Mouse (Mus musculus) monocyte, adult 2 months (primary cell): ENCODE data around the gene Cacna1f.
A peak's percentile ranks its signal among the peaks of the same experiment; 100 is the strongest.

ENCODE experiments used
- DNase-seq, 2 experiments: peaks; one replicate each; pipeline ENCODE4 v3.0.0; 2022; ENCODE audit warnings: low spot score in 2 of 2, low read depth in 1 of 2

Gene Cacna1f

DNA sequence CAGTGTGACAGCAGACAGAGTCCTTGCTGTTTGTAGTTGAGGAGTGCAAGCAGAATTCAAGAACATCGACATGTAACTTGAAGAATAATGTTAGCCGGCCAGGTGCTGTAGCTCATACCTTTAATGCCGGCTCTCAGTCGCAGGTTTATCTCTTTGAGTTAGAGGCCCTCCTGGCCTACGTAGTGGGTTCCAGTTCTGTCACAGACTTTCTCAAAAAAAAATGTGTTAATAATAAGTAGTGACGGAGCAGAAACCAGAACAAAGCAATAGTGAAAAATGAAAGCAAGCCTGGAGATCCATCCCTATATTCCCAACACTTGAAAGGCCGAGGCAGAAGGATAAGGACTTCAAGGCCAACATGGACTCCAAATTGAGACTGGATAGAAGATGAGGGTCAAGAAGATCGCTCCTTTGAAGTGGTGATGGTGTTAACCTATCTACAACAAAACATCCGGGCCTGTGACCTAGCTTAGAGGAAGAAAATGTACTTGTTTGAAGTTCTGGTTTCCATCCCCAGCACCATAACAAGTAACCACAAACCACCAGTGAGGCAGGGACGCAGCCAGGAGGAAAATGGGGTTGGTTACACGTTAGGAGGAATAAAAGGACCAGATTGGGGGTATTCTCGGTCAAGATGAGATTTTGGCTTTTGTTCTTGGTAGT, 11.1 kb downstream of the Cacna1f start:
- no peak for DNase-seq

DNA sequence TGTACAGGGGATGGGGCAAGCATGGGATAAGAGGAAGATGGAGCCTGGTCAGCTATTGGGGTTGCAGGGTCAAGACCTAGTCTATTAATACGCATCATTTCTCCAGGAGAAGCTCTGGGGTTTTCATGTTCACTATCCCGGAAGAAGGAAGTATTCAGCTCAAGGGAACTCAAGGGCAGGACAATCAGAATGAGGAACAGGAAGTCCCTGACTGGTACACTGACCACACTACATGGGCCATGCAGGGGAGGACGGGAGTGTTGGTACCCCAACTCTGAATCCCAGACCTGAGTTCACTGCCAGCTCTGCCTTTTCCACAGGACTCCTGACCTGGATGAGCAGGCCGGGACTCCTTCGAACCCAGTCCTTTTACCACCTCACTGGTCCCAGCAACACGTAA, 25.7 kb downstream of the Cacna1f start:
- DNase-seq = no peak

DNA sequence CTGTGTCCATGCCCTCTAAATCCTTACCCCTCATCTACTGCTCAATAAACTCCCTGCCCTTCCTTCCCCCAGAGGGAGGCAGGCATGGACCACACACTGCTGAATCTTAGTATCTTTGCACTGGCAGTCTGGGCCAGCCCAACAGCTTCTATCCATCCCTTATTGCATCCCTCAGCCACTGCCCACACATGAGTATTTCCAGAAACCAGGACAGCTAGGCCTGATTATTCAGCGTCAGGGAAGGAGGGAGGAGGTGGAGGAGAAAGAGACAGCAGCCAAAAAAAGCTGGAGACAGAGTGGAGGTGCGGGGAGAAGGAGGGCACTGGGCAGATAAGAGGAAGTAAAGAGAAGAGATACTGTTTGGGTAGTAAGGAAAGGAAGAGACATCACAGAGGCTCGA, 28.2 kb downstream of the Cacna1f start:
- DNase-seq = no peak

DNA sequence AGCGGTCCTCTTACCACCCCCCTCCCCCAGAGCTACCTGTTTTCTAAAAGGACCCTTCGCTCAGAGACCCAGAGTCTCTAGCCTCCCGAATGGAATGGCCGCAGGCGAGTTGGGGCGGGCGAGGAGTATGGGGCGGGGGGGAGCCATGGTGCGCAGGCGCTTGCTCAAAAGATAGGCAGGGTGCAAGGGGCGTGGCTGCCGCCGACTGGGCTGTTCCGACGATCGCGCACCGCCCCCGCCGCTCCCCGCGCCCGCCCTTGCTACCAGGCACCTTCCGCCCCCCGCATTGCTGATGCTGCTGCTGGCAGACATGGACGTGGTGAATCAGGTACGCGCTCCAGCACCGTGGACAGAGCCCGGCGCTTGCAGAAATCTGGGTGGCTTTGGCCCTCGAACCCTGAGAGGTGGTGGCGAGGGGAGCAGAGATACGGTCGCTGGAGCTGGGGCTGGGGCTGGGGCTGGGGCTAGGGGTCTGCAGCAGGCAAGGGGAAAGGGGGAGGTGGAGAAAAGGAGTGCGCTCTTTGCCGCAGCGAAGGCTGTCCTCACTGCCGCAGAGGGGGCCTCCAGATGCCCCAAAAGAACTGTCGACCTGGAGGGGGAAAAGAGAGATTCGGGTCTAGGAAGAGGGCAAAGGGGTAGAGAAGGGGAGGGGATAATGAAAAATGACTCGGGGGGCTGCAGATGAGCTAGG, 31.7 kb downstream of the Cacna1f start, which contains the start of gene Syp:
Gene Syp (plus strand): TSS at position 71 of the 691 bp plus-strand sequence.
- DNase-seq = peak; percentile 23 to 37

DNA sequence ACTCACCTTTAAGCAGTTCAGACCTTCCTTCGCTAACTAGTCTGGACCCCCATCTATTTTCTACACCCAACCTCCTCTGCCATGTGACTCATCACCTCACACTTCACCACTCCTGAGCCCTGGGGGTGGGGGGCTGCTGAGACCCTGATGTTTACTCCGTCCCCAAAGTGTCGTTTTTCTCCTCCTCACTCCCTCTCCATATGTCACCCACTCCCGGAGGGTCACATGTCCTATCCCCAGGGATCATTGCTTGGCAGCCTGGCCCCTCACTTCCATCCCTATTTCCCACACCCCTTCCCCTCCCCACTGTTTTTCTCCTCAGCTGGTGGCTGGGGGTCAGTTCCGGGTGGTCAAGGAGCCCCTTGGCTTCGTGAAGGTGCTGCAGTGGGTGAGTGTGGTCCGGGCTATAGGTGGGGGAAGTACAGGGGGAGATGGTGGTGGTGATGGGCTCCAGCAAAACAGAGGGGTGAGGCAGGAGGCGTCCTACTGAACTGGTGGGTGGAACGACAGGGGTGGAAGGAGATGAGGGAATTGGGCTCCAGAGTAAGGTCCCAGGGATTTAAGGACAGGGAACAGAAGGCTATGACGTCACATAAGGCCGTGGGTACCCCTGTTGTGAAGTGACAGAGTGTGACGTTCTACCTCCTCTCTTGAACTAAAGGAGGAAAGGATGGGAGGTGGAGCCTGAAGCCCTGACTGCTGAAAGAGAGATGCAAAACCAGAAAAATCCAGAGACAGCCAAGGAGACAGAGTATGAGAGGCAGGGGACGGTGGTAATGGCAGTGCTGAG, 32.8 kb downstream of the Cacna1f start:
- no peak for DNase-seq

DNA sequence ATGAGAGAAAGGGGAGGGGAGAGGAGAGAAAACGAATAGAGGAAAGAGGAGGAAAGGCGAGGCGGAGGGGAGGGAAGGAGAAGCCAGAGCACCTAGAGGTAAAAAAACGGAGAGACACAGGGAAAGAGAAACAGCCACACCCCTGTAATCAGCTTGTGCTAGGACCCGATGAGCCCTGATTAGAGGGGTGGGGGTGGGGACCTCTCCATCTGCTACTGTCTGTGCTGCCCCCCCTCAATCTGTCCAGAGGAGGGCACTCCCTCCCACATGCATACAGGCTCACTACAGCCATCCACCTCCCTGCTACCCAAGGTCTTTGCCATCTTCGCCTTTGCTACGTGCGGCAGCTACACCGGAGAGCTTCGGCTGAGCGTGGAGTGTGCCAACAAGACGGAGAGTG, 33.9 kb downstream of the Cacna1f start:
- DNase-seq = no peak

DNA sequence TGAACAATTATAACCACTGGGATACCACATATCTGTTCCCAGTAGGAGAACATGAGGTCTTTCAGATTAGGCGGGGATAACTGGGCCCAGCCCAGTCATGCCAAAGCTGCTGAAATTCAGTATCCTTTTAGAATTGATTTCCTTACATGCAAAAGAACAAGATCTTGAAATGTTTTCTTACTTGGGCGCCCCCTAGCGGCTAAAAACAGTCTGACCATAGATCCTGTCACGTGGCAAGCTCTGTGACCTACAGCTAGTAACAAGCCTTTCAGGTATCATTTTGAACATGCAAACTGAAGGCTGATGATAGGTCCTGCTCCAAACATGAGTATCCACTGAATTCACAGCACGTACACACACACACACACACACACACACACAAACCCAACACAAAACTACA, 38.5 kb downstream of the Cacna1f start:
- DNase-seq = peak; percentile 34 to 66

DNA sequence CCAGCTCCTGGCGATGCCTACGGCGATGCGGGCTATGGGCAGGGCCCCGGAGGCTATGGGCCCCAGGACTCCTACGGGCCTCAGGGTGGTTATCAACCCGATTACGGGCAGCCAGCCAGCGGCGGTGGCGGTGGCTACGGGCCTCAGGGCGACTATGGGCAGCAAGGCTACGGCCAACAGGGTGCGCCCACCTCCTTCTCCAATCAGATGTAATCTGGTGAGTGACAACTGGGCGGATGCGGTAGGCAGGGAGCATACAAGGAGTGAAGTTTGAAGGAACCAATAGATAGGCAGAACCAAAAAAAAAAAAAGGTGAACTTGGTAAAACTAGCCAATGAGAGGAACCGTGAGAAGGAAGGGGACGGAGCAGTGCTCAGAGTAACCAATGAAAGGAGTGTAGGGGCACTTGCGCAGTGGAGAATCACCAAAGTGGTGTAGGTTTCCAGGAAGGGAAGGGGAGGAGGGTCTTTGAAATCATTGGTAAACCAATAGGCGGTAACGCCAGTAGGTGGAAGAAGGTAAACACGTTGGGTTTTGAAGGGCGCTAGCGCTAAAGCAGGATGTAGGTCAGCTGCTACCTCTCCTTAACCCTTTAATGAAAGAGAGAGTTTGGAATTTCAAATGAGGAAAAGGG, 41.9 kb downstream of the Cacna1f start:
- peak; percentile 42 to 50 for DNase-seq

DNA sequence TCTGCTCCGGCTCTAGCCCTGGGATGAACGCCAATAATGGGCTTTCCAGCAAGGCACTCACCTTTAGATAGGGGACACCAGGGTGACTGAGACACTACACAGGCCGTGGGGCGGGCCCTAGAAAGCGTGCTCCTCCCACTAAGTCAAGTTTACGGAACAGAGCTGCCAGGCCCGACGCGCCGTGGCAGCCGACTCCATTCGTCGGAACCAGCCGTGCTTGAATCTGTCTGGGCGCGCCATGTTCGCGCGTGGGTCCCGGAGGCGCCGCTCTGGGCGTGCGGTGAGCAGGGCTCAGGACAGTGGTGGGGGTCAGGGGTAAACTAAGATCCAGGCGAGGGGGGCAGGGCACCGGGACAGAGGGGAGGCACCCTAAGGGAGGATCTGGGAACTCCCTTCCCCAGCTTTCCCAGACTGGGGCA, 50.3 kb downstream of the Cacna1f start, which contains the start of gene Prickle3:
Gene Prickle3 (plus strand): TSS at position 40 of the 419 bp plus-strand sequence.
- DNase-seq = no peak

DNA sequence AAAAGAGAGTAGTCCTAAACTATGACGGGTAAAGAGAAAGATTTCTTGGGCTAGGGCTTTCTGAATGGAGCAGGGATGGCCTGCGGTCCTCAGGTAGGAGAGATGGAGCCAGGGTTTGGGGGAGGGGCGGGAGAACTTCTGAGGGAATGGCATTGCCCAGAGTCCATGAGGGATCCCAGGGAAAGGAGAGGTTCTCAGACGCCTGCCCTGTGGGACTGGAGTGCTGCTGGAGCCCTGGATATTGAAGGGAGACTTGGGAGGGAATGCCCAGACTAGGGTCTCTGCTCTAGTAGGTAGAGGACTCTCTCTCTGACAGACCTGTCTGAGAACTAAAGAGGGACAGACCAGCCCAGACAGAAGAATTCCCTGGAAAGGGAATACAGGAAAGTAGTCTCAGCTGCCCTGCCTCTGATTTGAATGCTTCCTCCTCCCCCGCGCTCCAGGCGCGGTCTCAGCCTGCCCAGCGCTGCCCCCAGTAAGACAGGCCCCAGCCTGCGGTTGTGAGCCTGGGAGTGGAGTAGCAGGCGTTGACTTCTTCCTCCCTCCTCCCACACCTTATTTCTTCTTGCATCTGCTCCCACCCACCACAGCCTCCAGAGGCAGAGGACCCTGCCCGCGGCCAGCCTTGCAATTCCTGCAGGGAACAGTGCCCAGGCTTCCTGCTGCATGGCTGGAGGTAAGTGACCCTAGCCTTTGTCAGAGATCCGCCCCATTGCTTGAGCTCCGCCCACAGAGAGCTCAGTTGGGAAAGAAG, 51.3 kb downstream of the Cacna1f start:
- DNase-seq = no peak

DNA sequence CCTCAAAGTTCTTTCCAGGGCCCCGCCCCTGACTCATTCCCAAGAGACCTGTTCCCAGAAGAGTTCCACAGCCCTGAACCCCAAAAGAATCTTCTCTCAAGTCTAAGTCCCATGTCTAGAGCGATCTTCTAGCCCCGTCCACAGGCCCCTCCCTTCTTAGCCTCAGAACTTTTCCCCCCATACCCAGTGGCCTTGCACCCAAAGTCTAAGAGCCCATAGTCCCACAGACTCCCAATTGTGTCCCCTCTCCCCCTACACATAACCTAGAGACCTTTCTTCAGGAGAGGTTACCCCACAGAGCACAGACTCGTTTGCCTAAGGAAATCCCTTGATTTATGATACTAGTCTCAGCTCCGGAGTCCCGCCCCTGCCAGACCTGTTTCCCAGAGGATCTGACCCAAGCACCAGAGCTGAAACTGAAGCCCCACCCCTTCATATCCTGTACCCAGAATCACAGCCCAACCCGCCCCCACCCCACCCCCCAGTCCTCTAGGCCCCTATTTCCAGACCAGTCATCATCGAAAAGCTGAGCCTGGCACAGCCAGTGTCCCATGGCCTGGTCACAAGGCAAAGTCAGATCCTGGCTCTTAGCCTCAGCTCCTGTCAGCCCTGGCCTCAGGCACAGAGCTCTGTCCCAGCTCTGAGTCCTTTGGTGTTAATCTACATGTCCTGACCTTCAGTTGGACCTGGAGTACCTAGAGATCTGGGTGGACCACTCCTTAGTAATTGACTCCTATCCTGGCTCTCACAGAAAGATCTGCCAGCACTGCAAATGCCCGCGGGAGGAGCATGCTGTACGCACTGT, 52.1 kb downstream of the Cacna1f start:
- no peak for DNase-seq

DNA sequence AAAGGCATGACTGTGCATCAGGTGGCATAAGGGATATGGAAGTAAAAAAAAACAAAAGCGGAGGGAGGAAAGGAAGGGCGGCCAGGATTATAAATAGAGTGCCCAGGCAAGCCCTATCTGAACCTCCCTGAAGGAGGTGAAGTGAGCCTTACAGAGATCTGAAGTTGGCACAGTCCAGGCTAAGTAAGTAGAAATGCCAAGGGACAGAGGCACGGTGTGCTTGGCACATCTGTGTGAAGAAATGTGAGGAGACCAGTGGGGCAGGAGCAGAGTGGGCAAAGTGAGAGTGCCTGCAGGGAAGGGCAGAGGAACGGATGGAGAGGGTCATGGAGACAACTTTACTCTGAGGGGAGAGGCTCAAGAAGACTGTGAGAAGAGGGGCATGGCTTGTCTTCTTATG, 54.2 kb downstream of the Cacna1f start:
- no peak for DNase-seq

DNA sequence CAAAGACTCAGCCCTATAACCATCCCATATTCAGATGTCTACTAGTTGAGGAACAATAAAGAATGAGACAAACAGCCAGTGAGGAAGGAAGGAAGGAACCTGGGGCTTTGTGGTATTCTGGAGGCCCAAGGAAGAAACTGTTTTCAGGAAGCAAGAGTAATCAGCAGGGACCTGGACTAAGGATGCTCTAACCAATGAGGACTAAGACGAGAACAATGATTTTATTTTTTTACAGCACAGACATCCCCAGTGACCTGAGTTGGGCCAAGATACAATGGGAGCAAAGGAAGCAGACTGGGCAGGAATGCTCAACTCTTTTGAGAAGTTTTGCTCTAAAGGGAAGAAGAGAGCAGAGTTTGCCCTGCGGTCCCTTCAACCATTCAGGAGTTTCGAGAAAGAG, 56.1 kb downstream of the Cacna1f start:
- no peak for DNase-seq

DNA sequence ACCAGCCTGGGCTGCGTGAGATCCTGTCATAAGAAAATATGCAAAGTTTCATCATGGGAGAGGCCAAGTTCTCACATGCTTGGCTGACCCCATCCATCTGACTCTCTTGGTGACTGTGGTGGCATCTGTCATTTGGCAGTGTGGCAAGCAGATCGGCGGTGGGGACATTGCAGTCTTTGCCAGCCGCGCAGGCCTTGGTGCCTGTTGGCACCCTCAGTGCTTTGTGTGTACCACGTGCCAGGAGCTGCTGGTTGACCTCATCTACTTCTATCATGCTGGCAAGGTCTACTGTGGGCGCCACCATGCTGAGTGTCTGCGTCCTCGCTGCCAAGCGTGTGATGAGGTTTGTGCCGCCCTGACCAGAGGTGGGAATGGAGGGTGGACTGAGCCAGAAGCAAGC, 57.9 kb downstream of the Cacna1f start:
- DNase-seq = no peak

DNA sequence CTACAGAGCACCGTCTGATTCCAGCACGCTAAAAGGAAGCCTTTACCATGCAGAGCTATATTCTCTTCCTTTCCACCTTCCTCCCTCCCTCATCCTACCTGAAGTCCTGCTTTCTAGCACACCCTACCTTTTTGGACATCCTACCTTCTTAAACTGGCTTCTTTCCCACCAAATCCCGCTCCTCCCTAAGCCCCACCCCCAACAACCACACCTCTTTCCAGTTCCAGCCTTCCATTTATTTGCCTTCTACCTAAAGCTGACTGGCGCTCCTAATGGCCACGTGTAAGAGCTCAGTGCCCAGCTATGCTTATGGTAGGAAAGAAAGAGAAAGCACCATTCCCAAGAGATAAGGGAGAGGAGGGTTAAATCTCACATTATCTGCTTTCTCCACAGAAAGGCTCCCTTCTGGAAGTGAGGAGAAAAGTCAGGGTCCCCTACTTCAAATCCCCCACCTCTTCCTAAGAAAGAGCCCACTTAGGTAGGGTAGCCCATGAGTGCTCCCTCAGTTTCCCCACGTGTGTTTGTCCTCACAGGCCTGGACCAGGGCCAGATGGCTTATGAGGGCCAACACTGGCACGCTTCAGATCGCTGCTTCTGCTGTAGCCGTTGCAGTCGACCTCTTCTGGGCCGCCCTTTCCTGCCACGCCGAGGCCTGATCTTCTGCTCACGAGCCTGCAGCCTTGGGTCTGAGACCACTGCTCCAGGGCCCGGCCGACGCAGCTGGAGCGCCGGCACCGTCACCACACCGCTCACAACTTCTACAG, 59.0 kb downstream of the Cacna1f start:
- no peak for DNase-seq

DNA sequence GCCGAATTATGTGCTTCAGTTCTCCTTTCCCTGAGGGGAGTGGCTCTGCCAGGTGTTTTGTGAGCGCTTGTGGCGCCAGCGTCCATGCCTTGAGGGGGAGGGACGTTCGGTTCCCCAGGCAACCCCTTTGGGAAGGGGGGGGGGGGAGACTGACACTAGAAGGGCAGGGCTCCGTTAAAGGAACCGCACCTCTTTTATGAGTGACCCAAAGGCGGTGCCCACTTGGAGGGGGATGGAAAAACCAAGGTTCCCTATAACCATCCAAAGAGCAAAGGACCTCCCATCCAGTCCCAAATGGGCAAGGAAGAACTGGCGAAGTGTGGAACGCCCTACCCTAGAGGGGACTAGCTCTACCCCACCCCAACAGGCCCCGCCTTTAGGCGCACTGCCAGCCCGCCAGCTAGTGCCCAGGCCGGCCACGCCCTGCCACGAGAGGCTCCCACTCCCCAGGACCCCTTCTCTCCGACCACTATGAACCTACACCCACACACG, 63.6 kb downstream of the Cacna1f start:
- DNase-seq = no peak

DNA sequence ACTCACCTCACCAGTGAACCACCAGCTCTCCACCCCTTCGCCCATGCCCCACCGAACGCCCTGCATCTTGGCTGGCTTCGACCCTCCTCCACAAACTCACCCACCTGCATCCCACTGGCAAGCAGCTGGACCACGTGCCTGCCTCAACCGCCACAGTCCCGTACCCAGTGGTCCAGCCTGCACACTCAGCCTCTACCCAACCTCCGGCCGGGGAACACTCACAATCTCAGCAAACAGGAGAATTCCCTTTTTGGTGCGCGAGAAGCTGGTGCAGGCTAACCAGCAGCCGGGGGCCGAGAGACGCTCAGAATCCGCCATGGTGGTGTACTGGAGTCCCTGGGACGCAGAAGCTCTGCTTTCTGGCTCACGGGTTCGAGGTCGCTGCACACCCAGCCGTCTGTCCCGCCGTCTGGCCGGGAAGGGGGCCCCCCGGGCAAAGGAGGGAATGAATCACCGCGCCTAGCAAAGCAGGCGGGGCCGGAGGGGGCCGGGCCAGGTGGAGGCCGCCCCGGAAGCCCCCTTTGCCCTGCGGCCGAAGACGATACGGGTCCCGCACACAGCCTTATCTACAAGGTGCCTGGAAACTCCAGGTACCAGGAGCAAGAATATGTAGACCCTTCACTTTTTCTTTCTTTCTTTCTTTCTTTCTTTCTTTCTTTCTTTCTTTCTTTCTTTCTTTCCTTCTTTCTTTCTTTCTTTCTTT, 64.2 kb downstream of the Cacna1f start, which contains the start of gene Plp2:
Gene Plp2 (minus strand): TSS at position 470 of the 703 bp plus-strand sequence.
- no peak for DNase-seq

DNA sequence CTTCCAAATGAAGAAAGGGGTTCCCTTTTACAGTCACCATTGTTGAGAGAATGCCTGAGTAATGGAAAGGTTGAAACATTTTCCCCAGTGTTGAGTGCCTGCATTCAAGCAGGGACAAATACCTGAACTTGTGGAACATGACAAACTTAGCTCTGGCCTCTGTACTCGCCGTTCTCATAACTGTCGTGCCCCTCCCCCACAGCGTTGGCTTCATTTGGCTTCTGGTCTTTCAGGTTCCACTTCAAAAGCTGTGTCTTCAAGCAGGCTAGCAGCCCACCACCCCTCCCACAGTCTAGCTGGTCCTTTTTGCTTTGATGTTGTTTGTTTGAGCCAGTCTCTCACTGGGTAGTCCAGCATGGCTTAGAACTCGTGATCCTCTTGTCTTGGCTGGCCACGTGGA, 65.9 kb downstream of the Cacna1f start:
- DNase-seq = no peak
